Comparison of ENCODE assay signal across 8 mouse cellular contexts in the genomic region with DNA sequence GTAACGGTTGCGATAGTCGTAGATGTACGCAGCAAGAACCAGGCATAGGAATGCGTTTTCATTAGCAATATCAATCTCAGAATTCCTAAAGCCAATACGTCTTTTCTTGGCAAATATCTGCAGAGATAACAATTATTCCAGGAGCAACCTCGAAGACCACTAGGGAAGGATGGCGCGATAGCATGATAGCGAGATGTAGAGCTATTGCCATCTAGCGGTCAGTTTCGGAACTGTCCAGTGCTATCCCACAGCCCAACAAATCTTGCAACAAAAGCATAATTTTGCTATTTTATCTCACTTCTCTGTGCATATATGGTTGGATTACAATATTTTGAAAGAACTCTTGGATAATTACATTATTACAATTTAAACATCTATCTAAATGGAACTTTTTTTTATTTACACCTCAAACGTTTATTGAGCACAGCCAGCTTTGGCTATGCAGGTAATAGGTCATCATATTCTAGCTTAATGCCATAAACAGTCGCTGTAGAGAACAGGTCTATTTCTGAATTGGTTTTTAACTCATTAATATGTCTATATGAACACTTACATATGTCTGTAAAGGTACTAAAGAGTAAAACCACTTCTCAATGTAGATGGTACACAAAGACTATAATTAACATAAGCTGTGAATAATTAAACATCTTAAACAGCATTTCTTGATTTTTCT.
DNase-seq lines count a peak whose midpoint lies in the region; ATAC-seq lines count a peak whose summit lies in the region.

No protein-coding gene starts in this region.

- intact Hi-C loops in heart, postnatal 14 days (cut with DNase I) = loop anchor here (5.0 kb wide), 1 partner anchor 574 kb away; no protein-coding TSS in a partner anchor

- peak; percentile 7 to 53 for DNase-seq in heart, adult 18-20 months
- DNase-seq in heart, adult 9 months (ENCODE audit: low spot score in 2 of 2) = no peak
- peak; percentile 75 for DNase-seq in adrenal gland, postnatal 10 days
- DNase-seq in embryo, embryonic 11 days = peak; percentile 81
- peak; percentile 38 to 63 for DNase-seq in heart, postnatal 14 days
- peak; percentile 76 to 90 for DNase-seq in layer of hippocampus, postnatal 25 days (ENCODE audit: extremely low spot score in 1 of 2, low spot score in 1 of 2)
- peak; percentile 1 for DNase-seq in skeletal muscle tissue, adult 2 months (ENCODE audit: low read depth, low spot score)

- ATAC-seq in megakaryocyte-erythroid progenitor cell, adult 5-6 weeks (replicated peaks; ENCODE audit: low FRiP score, low TSS enrichment, poor library complexity, severe bottlenecking) = peak; percentile 82

Comparison
In these comparisons a context has a peak if more than half of its experiments do, and no peak if none do; other contexts are left out.
1. DNase-seq: peak in heart, adult 18-20 months (2 of 2), adrenal gland, postnatal 10 days (single experiment), embryo, embryonic 11 days (single experiment), heart, postnatal 14 days (2 of 2), layer of hippocampus, postnatal 25 days (2 of 2) and skeletal muscle tissue, adult 2 months (single experiment); none in heart, adult 9 months (0 of 2).